Comparison of ENCODE assay signal across 12 mouse cellular contexts in genomic region chr17:85026436-85026835, GRCm38 (mm10). TPM values are rescaled to one million over a fixed set of nuclear protein-coding genes. Genes with fewer than 3 reads are reported as not detected.
"Had no signal": no experiment of that assay in that cellular context is flagged by ENCODE, and none has a peak within 500 bp of the region (broad histone marks: within the 10 kb centered on the region; RNA-seq: fewer than 3 reads in every experiment).

No protein-coding gene starts in this region.

- H3K4me1 ChIP-seq: midbrain, embryonic 13.5 days had no signal

- H3K9ac ChIP-seq: liver, embryonic 13.5 days; lung, embryonic 14.5 days; midbrain, embryonic 13.5 days had no signal

- H3K9me3 ChIP-seq: liver, embryonic 13.5 days; midbrain, embryonic 13.5 days had no signal

- DNase-seq: kidney, adult 8-10 months; kidney, postnatal 10 days; kidney, postnatal 36 days; layer of hippocampus, postnatal 36 days; liver, embryonic 13.5 days; lung, embryonic 14.5 days; thymus, adult 18-20 months; thymus, postnatal 36 days had no signal

- H3K4me3 ChIP-seq: left cerebral cortex, adult 2 months; liver, embryonic 13.5 days; midbrain, embryonic 13.5 days had no signal

- H3K4me2 ChIP-seq: liver, embryonic 13.5 days; lung, embryonic 14.5 days; midbrain, embryonic 13.5 days had no signal

- ATAC-seq: inflammation-experienced regulatory T-cells, adult 6 months; midbrain, embryonic 13.5 days had no signal

- H3K27me3 ChIP-seq: liver, embryonic 13.5 days; midbrain, embryonic 13.5 days had no signal

- H3K36me3 ChIP-seq: liver, embryonic 13.5 days had no signal

- H3K27ac ChIP-seq: left cerebral cortex, adult 2 months; liver, embryonic 13.5 days; macrophage; midbrain, embryonic 13.5 days had no signal

RNA-seq across cellular contexts. Expression of gene Slc3a1, which starts 1.7 kb away (rescaled TPM):
- polyA plus RNA-seq: macrophage had no signal
